Mouse (Mus musculus): ENCODE measurements around the gene Sh2d1b1. TPM values are rescaled to one million over a fixed set of nuclear protein-coding genes. Genes with fewer than 3 reads are reported as not detected.
"Not testable (repeated sequence)": the region's sequence is repeated elsewhere in the genome, so short reads cannot be mapped to it uniquely, and the experiment has no call there.

Gene Sh2d1b1
- 0.11 and 0.18 TPM in 2 replicates for polyA plus RNA-seq (2014; fragmentation: Nextera tagmentation; extraction: Ambion mirVana)

DNA sequence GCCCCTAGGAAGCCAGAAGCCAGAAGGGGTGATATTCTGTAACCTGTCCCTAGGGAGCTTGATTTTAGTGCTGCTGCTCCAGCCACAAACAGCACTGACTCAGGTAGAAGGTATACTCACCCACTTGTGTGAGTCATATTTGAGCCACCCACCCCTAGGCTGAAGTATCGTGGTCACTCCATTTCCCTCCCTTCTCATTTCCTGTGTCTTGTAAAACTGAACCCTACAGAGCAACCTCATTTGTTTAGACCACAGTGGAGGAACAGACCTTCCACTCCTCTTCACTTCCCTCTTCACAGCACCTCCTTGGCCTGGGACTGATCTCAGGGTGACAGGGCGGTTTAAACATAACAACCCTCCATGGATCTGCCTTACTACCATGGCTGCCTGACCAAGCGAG is at the start of gene Sh2d1b1:
Gene Sh2d1b1 (plus strand): TSS at position 305 of the 400 bp plus-strand sequence.
- DNase-seq (ENCODE audit: low spot score): no peak
- no peak for ATAC-seq (replicated peaks; ENCODE audit: low FRiP score, low TSS enrichment, low read depth)
- Histone ChIP-seq H3K27me3 (replicated peaks; ENCODE audit: control insufficient read depth, insufficient read depth, low read length) (no peaks in the 10 kb centered on the region), H3K9ac (ENCODE audit: low read length) (no peak within 1 kb of the TSS), H3K4me3 (ENCODE audit: low read depth, low read length) (no peak within 1 kb of the TSS), H3K27ac (ENCODE audit: low read depth) (no peak within 1 kb of the TSS), H3K4me2 (ENCODE audit: low read length) (no peak within 1 kb of the TSS), H3K4me1 (replicated peaks; ENCODE audit: control insufficient read depth, insufficient read depth, low read length) (no peaks in the 10 kb centered on the region), H3K36me3 (ENCODE audit: control insufficient read depth, insufficient read depth, low read length) (no peaks in the 10 kb centered on the region), H3K9me3 (ENCODE audit: control insufficient read depth, low read length) (no peaks in the 10 kb centered on the region)
- WGBS: 71% methylated on average over 2 of the region's 3 CpGs

DNA sequence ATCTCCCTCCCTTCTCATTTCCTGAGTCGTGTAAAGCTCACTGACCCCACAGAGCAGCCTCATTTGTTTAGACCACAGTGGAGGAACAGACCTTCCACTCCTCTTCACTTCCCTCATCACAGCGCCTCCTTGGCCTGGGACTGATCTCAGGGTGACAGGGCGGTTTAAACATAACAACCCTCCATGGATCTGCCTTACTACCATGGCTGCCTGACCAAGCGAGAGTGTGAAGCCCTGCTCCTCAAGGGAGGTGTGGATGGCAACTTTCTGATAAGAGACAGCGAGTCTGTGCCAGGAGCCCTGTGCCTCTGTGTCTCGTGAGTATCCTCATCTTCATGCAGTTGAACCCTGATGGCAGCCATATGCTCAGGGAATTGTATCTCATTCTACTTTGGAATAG is 44.4 kb upstream of the Sh2d1b1 start, which contains the start of gene Sh2d1b2:
Gene Sh2d1b2 (plus strand): TSS at position 62 of the 400 bp plus-strand sequence.
- not testable (repeated sequence) for H3K27ac ChIP-seq (ENCODE audit: low read depth); H3K9me3 ChIP-seq (ENCODE audit: control insufficient read depth, low read length); H3K4me1 ChIP-seq (replicated peaks; ENCODE audit: control insufficient read depth, insufficient read depth, low read length); H3K36me3 ChIP-seq (ENCODE audit: control insufficient read depth, insufficient read depth, low read length); H3K4me3 ChIP-seq (ENCODE audit: low read depth, low read length); H3K27me3 ChIP-seq (replicated peaks; ENCODE audit: control insufficient read depth, insufficient read depth, low read length); ATAC-seq (replicated peaks; ENCODE audit: low FRiP score, low TSS enrichment, low read depth); DNase-seq (ENCODE audit: low spot score); H3K9ac ChIP-seq (ENCODE audit: low read length); H3K4me2 ChIP-seq (ENCODE audit: low read length)
- 61% methylated on average over 5 of the region's 6 CpGs for WGBS

DNA sequence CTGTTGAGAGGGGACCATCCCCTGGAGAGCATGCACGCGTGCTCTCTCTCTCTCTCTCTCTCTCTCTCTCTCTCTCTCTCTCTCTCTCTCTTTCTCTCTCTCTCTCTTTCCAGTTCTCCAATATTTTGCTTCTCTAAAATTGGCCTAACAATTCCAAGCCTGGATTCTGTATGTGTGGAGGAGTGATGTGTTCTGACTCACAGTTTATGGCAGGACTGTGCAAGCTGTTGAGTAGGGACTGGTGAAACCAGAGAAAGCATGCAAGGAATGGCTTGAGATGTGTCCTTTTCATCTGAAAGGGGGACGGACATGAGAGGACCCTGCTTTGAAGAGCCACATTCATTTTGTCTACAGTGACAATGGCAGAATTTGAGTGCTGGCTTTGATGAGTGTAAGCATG is 32.1 kb upstream of the Sh2d1b1 start:
- WGBS: 83% methylated on average over 3 of the region's 3 CpGs
- DNase-seq (ENCODE audit: low spot score) (no peak), ATAC-seq (replicated peaks; ENCODE audit: low FRiP score, low TSS enrichment, low read depth) (no peak)
- Histone ChIP-seq H3K9me3 (ENCODE audit: control insufficient read depth, low read length) (no peaks in the 10 kb centered on the region), H3K4me1 (replicated peaks; ENCODE audit: control insufficient read depth, insufficient read depth, low read length) (no peaks in the 10 kb centered on the region), H3K4me2 (ENCODE audit: low read length) (no peak overlapping the region), H3K4me3 (ENCODE audit: low read depth, low read length) (no peak overlapping the region), H3K9ac (ENCODE audit: low read length) (no peak overlapping the region), H3K27me3 (replicated peaks; ENCODE audit: control insufficient read depth, insufficient read depth, low read length) (no peaks in the 10 kb centered on the region), H3K36me3 (ENCODE audit: control insufficient read depth, insufficient read depth, low read length) (no peaks in the 10 kb centered on the region), H3K27ac (ENCODE audit: low read depth) (no peak overlapping the region)

DNA sequence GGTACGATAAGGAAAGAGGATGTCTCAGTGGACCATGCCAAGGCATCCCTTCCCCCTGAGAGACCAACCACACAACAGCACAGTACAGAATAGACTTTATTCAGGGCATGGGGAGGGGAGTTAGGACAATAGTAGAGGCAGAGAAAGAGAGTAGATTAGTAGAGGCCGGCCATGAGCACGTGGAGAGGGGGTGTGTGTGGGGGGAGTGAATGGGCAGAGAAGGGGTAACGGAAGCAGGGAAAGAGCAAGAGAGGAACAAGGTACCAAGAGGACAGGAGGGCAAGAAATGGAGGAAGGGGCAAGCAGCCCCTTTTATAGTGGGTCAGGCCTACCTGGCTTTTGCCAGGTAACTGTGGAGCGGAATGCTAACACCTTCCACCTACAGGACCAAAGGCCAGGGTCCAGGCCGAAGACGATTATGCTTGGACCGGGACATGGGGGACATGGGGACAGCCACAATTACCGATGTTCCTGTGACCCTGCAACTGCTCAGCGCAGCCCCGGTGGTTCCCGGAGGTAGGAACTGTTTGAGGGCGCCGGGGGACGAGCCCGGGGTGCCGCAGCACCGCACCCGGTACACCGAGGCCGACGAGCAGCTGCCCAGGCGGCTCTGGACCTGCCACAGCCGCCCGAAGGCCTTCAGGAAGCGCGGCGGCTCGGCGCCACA is 22.1 kb upstream of the Sh2d1b1 start:
- peak overlapping the region; percentile 63 for H3K4me2 ChIP-seq (ENCODE audit: low read length)
- 0 out of 2 replicates have a peak overlapping the region, but pooled peaks have one; percentile 43 for H3K27ac ChIP-seq (ENCODE audit: low read depth)
- ATAC-seq (replicated peaks; ENCODE audit: low FRiP score, low TSS enrichment, low read depth): peak; percentile 78
- H3K9ac ChIP-seq (ENCODE audit: low read length): peak overlapping the region; percentile 76
- no peaks in the 10 kb centered on the region for H3K36me3 ChIP-seq (ENCODE audit: control insufficient read depth, insufficient read depth, low read length)
- no peaks in the 10 kb centered on the region for H3K4me1 ChIP-seq (replicated peaks; ENCODE audit: control insufficient read depth, insufficient read depth, low read length)
- DNase-seq (ENCODE audit: low spot score): no peak
- peak overlapping the region; percentile 65 for H3K4me3 ChIP-seq (ENCODE audit: low read depth, low read length)
- WGBS: 35% methylated on average over 30 of the region's 30 CpGs
- H3K9me3 ChIP-seq (ENCODE audit: control insufficient read depth, low read length): no peaks in the 10 kb centered on the region
- no peaks in the 10 kb centered on the region for H3K27me3 ChIP-seq (replicated peaks; ENCODE audit: control insufficient read depth, insufficient read depth, low read length)

DNA sequence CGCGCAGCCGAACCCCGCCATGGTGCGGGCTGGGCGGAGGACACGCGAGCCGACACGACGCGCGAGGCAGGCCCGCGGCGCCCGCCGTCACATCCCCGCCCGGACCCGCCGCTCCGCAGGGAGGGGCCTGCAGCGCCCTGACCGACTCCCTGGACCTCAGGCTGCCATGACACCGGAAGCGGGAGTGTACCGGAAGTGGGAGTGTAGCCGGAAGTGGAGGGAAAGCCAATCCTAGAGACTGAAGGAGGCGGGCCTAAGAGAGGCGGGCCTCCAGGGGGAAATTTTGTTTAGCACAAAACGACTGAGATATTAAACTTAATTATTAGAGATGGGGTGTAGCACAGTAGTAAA is 21.6 kb upstream of the Sh2d1b1 start:
- 5% methylated on average over 32 of the region's 32 CpGs for WGBS
- no peaks in the 10 kb centered on the region for H3K27me3 ChIP-seq (replicated peaks; ENCODE audit: control insufficient read depth, insufficient read depth, low read length)
- H3K9me3 ChIP-seq (ENCODE audit: control insufficient read depth, low read length): no peaks in the 10 kb centered on the region
- 0 out of 2 replicates have a peak overlapping the region, but pooled peaks have one; percentile 43 for H3K27ac ChIP-seq (ENCODE audit: low read depth)
- H3K9ac ChIP-seq (ENCODE audit: low read length): peak overlapping the region; percentile 76
- H3K4me2 ChIP-seq (ENCODE audit: low read length): peak overlapping the region; percentile 63
- H3K36me3 ChIP-seq (ENCODE audit: control insufficient read depth, insufficient read depth, low read length): no peaks in the 10 kb centered on the region
- ATAC-seq (replicated peaks; ENCODE audit: low FRiP score, low TSS enrichment, low read depth): peak; percentile 98
- H3K4me3 ChIP-seq (ENCODE audit: low read depth, low read length): peak overlapping the region; percentile 65
- peak; percentile 89 for DNase-seq (ENCODE audit: low spot score)
- H3K4me1 ChIP-seq (replicated peaks; ENCODE audit: control insufficient read depth, insufficient read depth, low read length): no peaks in the 10 kb centered on the region

DNA sequence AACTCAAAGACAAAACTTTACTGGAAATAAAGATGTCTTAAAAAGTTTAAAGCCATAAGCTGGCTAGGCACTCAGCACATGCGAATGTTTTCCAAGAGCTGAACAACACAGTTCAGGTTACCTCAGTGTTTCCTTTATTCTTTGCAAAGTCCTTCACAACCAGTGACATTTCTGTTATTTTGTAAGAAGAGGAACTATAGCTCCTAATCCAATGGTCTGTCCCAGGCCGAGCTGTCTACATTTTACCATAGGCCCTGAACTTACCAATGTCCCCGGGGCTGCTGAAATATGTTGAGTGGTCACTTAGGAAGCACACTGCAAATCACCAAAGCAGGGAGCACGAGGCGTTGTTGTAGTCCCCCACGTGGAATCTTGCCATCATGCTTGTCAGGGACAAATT is 6.8 kb upstream of the Sh2d1b1 start:
- Histone ChIP-seq H3K27me3 (replicated peaks; ENCODE audit: control insufficient read depth, insufficient read depth, low read length) (no peaks in the 10 kb centered on the region), H3K4me2 (ENCODE audit: low read length) (no peak overlapping the region), H3K27ac (ENCODE audit: low read depth) (no peak overlapping the region), H3K4me1 (replicated peaks; ENCODE audit: control insufficient read depth, insufficient read depth, low read length) (no peaks in the 10 kb centered on the region), H3K9ac (ENCODE audit: low read length) (no peak overlapping the region), H3K4me3 (ENCODE audit: low read depth, low read length) (no peak overlapping the region), H3K9me3 (ENCODE audit: control insufficient read depth, low read length) (peaks cover 12% of the 10 kb centered on the region; the same call in 1 of the 2 replicates), H3K36me3 (ENCODE audit: control insufficient read depth, insufficient read depth, low read length) (no peaks in the 10 kb centered on the region)
- 84% methylated on average over 6 of the region's 6 CpGs for WGBS
- ATAC-seq (replicated peaks; ENCODE audit: low FRiP score, low TSS enrichment, low read depth): no peak
- no peak for DNase-seq (ENCODE audit: low spot score)

DNA sequence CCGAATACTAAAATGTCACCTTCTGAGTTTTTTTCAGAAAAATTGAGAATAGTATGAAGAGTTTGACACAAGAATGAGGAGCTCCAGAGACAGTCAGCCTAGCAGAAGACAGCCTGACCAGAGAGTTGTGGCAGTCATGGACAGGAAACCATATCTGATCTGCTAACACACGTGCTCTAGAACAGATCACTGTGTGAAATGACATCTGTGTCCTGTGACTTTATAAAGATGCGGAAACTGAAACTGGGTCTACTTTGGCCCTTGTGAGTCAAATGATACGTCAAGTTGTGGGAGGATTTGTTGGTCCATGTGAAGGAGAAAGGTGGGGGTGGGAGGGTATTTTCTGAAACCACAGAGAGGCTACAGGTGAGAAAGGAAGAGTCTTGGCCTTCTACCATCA is 6.4 kb upstream of the Sh2d1b1 start:
- WGBS: 84% methylated on average over 4 of the region's 4 CpGs
- Histone ChIP-seq H3K9ac (ENCODE audit: low read length) (no peak overlapping the region), H3K27me3 (replicated peaks; ENCODE audit: control insufficient read depth, insufficient read depth, low read length) (no peaks in the 10 kb centered on the region), H3K36me3 (ENCODE audit: control insufficient read depth, insufficient read depth, low read length) (no peaks in the 10 kb centered on the region), H3K4me1 (replicated peaks; ENCODE audit: control insufficient read depth, insufficient read depth, low read length) (no peaks in the 10 kb centered on the region), H3K4me2 (ENCODE audit: low read length) (no peak overlapping the region), H3K4me3 (ENCODE audit: low read depth, low read length) (no peak overlapping the region), H3K9me3 (ENCODE audit: control insufficient read depth, low read length) (peaks cover 12% of the 10 kb centered on the region; the same call in 1 of the 2 replicates), H3K27ac (ENCODE audit: low read depth) (no peak overlapping the region)
- DNase-seq (ENCODE audit: low spot score) (no peak), ATAC-seq (replicated peaks; ENCODE audit: low FRiP score, low TSS enrichment, low read depth) (no peak)

DNA sequence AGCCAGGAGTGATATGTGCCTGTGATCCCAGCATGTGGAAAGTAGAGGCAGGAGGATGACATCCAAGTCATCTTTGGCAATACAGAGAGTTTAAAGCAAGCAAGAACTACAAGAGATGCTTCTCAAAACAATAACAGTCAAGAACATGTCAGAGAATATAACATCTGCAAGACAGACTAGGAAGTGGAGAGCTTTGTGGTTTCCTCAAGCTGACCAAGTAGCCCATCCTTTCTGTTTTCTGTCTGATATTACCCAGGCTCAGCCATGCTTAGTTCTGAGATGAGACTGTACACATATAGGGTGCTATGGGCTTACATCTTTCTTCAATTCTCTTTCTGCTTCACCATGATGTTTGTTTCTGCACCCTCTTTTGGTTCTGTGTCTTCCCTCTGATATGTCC is 3.9 kb upstream of the Sh2d1b1 start:
- Histone ChIP-seq H3K4me2 (ENCODE audit: low read length) (no peak overlapping the region), H3K9ac (ENCODE audit: low read length) (no peak overlapping the region), H3K27ac (ENCODE audit: low read depth) (no peak overlapping the region), H3K4me1 (replicated peaks; ENCODE audit: control insufficient read depth, insufficient read depth, low read length) (no peaks in the 10 kb centered on the region), H3K4me3 (ENCODE audit: low read depth, low read length) (no peak overlapping the region), H3K27me3 (replicated peaks; ENCODE audit: control insufficient read depth, insufficient read depth, low read length) (no peaks in the 10 kb centered on the region), H3K36me3 (ENCODE audit: control insufficient read depth, insufficient read depth, low read length) (no peaks in the 10 kb centered on the region), H3K9me3 (ENCODE audit: control insufficient read depth, low read length) (no peaks in the 10 kb centered on the region)
- no peak for DNase-seq (ENCODE audit: low spot score)
- no peak for ATAC-seq (replicated peaks; ENCODE audit: low FRiP score, low TSS enrichment, low read depth)
